Mouse (Mus musculus) megakaryocyte, adult 5-6 weeks (primary cell): ENCODE measurements at regions not wholly inside any gene's neighbourhood (a gene's known extent, or its start where the extent isn't known, plus 50 kb on each side); places are given as distances from the start of the nearest gene placed in this dataset.
"Not testable (repeated sequence)": the region's sequence is repeated elsewhere in the genome, so short reads cannot be mapped to it uniquely, and the experiment has no call there.

Source experiments
- ATAC-seq: 2 replicates; pipeline ENCODE4 v1.8.0; 2016; ENCODE audit warnings: mild to moderate bottlenecking, inconsistent platforms; ENCODE audit not compliant: poor library complexity, severe bottlenecking

DNA sequence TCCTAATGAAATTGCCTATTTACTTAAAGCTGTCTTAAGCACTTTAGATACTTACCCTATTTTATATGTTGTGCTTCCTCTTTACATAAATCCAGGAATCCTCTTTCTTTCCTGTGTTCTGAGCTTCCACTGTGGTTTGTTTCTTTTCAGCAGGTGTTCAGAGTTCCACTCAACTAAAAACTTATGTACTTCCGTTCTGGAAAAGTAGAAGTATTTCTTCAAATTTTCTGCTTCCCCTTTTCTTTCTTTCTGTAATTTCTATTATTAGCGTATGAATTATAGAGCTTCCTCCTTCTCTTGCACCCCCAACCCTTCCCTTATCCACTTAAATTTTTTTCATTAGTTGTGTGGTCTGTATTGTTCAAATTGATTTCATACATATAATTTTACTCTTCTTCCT, 165.8 kb upstream of the Nudt12 start:
- peak; percentile 54 for ATAC-seq

DNA sequence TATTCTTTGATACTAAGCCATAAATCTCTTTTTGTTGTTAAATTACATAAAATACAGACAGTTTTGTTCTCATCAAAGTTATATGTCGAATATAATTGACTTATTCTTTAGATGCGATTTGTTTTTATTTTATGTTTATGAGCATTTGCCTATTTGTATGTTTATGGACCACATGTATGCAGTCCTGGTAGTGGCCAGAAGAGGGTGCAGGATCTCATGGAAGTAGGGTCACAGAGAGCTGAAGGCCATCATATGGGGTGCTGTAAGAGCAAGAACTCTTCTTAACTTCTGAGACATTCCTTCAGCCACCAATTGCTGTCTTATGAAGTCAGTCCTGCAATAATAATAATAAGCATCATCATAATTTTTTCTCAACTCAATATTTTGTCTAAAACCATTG, 143.2 kb upstream of the Nudt12 start:
- no peak for ATAC-seq

DNA sequence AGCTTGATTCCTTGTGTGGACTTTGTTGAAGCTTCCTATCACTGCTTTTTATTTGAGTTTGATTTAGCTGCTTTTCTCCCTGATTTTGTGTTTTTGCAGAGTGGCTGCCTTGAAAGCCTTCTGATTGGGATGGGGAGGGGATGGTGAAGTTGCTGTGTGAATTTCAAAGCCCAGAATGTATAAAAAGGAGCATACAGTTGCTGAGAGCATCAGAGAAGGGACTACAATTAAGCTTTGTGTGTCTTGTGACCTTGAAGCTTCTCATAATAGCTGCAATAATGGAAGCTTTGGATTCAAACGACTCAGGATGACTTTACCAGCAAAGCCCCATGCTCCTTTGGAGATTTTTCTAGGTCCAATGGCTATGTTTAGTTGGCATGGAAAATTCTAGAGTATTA, 130.6 kb upstream of the Nudt12 start:
- no peak for ATAC-seq

- no peak for ATAC-seq
These were observed 130.0 kb upstream of the Nudt12 start for GRCm38 (mm10) chr17:59142995-59143759.

GRCm38 (mm10) chr17:59138791-59139190, 125.6 kb upstream of the Nudt12 start:
- ATAC-seq = no peak

- no peak for ATAC-seq
These were observed 86.2 kb upstream of the Nudt12 start for GRCm38 (mm10) chr17:59099376-59099775.

- not testable (repeated sequence) for ATAC-seq
These were observed 63.7 kb upstream of the Nudt12 start for GRCm38 (mm10) chr17:59076846-59077245.

GRCm38 (mm10) chr17:59076361-59076760, 63.2 kb upstream of the Nudt12 start:
- ATAC-seq = not testable (repeated sequence)
